Mouse (Mus musculus): ENCODE results near the gene Gm10842.
A peak's percentile ranks its signal among the peaks of the same experiment; 100 is the strongest.

The Gm10842 gene

GRCm38 (mm10) chr11:105153068-105153833, 6.6 kb downstream of the Gm10842 start:
- DNase-seq: peak; percentile 78

- DNase-seq: peak; percentile 69
Measured at GRCm38 (mm10) chr11:105155915-105156314, 9.2 kb downstream of the Gm10842 start.

GRCm38 (mm10) chr11:105156748-105157267, 10.1 kb downstream of the Gm10842 start:
- DNase-seq: no peak

- DNase-seq: no peak
Measured at GRCm38 (mm10) chr11:105158047-105158446, 11.4 kb downstream of the Gm10842 start.

- no peak for DNase-seq
Measured at GRCm38 (mm10) chr11:105159673-105160360, 13.1 kb downstream of the Gm10842 start.

GRCm38 (mm10) chr11:105161411-105161810, 14.7 kb downstream of the Gm10842 start:
- no peak for DNase-seq

GRCm38 (mm10) chr11:105164516-105165510, 18.1 kb downstream of the Gm10842 start:
- no peak for DNase-seq

- no peak for DNase-seq
Measured at GRCm38 (mm10) chr11:105166780-105167179, 20.1 kb downstream of the Gm10842 start.

GRCm38 (mm10) chr11:105178516-105178915, 31.8 kb downstream of the Gm10842 start, which contains the start of gene Tlk2:
TSS of gene Tlk2 (plus strand) at chr11:105178807.
- peak; percentile 28 for DNase-seq

- peak; percentile 35 for DNase-seq
Measured at GRCm38 (mm10) chr11:105179523-105179922, 32.8 kb downstream of the Gm10842 start.

GRCm38 (mm10) chr11:105180471-105181091, 33.9 kb downstream of the Gm10842 start:
- DNase-seq: peak; percentile 61

- peak; percentile 96 for DNase-seq
Measured at GRCm38 (mm10) chr11:105181126-105181637, 34.5 kb downstream of the Gm10842 start.

- DNase-seq: peak; percentile 68
Measured at GRCm38 (mm10) chr11:105181689-105182460, 35.2 kb downstream of the Gm10842 start.

GRCm38 (mm10) chr11:105182461-105182855, 35.8 kb downstream of the Gm10842 start:
- DNase-seq: no peak

- DNase-seq: no peak
Measured at GRCm38 (mm10) chr11:105184678-105185077, 38.0 kb downstream of the Gm10842 start.

- no peak for DNase-seq
Measured at GRCm38 (mm10) chr11:105192186-105192585, 45.5 kb downstream of the Gm10842 start.
